Mouse (Mus musculus) adrenal gland, adult (tissue): ENCODE measurements around the gene Lhb.
"Not testable (repeated sequence)": the region's sequence is repeated elsewhere in the genome, so short reads cannot be mapped to it uniquely, and the experiment has no call there.

Source experiments
- DNase-seq, 2 experiments: peaks; one replicate each; pipeline ENCODE4 v3.0.0; 2022 to 2023; ENCODE audit warnings: low spot score in 1 of 2; ENCODE audit not compliant: inconsistent age in 2 of 2

Lhb gene

GRCm38 (mm10) chr7:45420615-45420919 lies at the start of gene Lhb:
Lhb (plus strand) TSS chr7:45420820.
- DNase-seq = no peak

- DNase-seq = peak; percentile 46 to 80
These were observed 48.2 kb upstream of the Lhb start for GRCm38 (mm10) chr7:45372371-45372770.

- no peak for DNase-seq
These were observed 46.0 kb upstream of the Lhb start for GRCm38 (mm10) chr7:45374620-45375019.

- no peak for DNase-seq
These were observed 44.6 kb upstream of the Lhb start for GRCm38 (mm10) chr7:45376057-45376456.

GRCm38 (mm10) chr7:45386077-45386476 lies 34.5 kb upstream of the Lhb start:
- no peak for DNase-seq

GRCm38 (mm10) chr7:45395129-45395541 lies 25.5 kb upstream of the Lhb start:
- DNase-seq = no peak

GRCm38 (mm10) chr7:45395578-45396336 lies 24.9 kb upstream of the Lhb start, which contains the start of gene Snrnp70:
Snrnp70 (minus strand) TSS chr7:45395742.
- DNase-seq = peak; percentile 100

- DNase-seq = not testable (repeated sequence)
These were observed 24.3 kb upstream of the Lhb start for GRCm38 (mm10) chr7:45396337-45396775.

- no peak for DNase-seq
These were observed 23.8 kb upstream of the Lhb start for GRCm38 (mm10) chr7:45396787-45397186.

- DNase-seq = no peak
These were observed 19.0 kb upstream of the Lhb start for GRCm38 (mm10) chr7:45401521-45402085.

GRCm38 (mm10) chr7:45403532-45404261 lies 16.9 kb upstream of the Lhb start:
- peak; percentile 50 to 82 for DNase-seq

- peak; percentile 72 to 92 for DNase-seq
These were observed 15.2 kb upstream of the Lhb start, which contains the start of gene Kcna7 for GRCm38 (mm10) chr7:45405091-45406075. Kcna7 (plus strand) TSS chr7:45405653.

- peak in 1 of 2 experiments; percentile 64 for DNase-seq
These were observed 14.2 kb upstream of the Lhb start for GRCm38 (mm10) chr7:45406157-45407156.

- no peak for DNase-seq
These were observed 12.8 kb upstream of the Lhb start for GRCm38 (mm10) chr7:45407836-45408235.

GRCm38 (mm10) chr7:45408351-45408750 lies 12.3 kb upstream of the Lhb start:
- no peak for DNase-seq

GRCm38 (mm10) chr7:45408949-45409348 lies 11.7 kb upstream of the Lhb start:
- DNase-seq = no peak

- no peak for DNase-seq
These were observed 11.0 kb upstream of the Lhb start for GRCm38 (mm10) chr7:45409497-45410163.

GRCm38 (mm10) chr7:45412421-45412820 lies 8.2 kb upstream of the Lhb start:
- DNase-seq = no peak
